Mouse (Mus musculus) adrenal gland, postnatal 25 days (tissue): ENCODE measurements around the gene Kri1. TPM values are rescaled to one million over a fixed set of nuclear protein-coding genes. Genes with fewer than 3 reads are reported as not detected.
"Not testable (repeated sequence)": the region's sequence is repeated elsewhere in the genome, so short reads cannot be mapped to it uniquely, and the experiment has no call there.

ENCODE experiments used
- DNase-seq: peaks from one replicate; pipeline ENCODE4 v3.0.0; 2021; ENCODE audit warnings: mixed read lengths
- total RNA-seq: library from RNA; stranded (reverse); gene quantifications from 2 replicates; pipeline ENCODE4 v1.2.3, GENCODE M21; 2021

Gene Kri1
- total RNA-seq, 1 experiment from 2014 or later = 34.7 TPM

GRCm38 (mm10) chr9:21241343-21241742 is 46.4 kb downstream of the Kri1 start:
- DNase-seq = peak; percentile 75

DNA sequence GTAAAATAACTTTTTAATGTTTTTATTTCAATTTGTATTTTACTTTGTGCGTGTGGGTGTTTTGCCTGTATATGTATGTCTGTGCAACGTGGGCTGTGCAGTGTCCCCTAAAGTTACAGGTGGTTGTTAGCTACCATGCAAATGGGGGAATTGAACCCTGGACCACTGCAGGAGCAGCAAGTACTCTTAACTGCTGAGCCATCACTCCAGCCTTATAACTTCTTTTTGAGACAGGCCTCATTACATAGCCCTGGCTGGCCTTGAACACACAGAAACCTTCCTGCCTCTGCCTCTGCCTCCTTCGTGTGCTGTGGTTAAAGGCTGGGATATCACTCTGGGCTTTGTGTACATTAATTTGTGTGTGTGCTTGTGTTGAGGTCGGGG is 48.3 kb downstream of the Kri1 start:
- no peak for DNase-seq

DNA sequence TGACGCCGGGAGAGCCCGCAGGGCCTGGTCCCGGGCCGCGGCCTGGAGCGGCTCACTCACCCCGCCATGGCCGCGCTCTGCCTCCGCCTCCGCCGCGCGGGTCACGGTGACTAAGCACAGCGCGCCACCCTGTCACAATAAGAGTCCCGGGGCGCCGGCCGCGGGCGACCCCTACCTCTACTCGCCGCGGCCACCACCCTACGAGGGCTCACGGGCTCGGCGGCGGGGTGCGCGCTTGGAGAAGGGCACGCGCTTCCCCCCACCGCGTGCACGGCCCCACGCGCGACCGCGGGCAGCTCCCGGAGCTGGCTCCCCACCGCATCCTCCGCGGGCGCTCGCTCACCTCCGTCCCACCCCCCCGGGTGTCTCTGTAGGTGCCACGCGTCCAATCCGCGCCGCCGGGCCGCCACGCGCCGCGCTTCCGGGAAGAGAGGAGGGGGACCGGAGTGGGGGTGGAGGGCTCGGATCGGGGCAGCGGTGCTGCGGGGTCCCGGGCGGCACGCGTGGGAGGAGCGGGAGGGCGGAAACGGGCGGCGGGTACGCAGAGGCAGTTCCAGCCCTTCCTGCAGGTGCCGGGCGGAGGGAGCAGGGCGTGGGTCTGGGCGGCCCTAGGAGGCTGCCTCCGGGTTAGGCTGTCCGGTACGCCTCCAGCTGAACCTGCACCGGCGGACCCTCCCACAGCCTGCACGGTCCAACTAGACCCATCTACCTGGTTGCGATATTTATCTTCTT is 48.9 kb downstream of the Kri1 start, which contains the start of gene Keap1:
Gene Keap1, minus strand, starts transcription at position 629 of the 732 bp plus-strand sequence.
- DNase-seq = peak; percentile 88

DNA sequence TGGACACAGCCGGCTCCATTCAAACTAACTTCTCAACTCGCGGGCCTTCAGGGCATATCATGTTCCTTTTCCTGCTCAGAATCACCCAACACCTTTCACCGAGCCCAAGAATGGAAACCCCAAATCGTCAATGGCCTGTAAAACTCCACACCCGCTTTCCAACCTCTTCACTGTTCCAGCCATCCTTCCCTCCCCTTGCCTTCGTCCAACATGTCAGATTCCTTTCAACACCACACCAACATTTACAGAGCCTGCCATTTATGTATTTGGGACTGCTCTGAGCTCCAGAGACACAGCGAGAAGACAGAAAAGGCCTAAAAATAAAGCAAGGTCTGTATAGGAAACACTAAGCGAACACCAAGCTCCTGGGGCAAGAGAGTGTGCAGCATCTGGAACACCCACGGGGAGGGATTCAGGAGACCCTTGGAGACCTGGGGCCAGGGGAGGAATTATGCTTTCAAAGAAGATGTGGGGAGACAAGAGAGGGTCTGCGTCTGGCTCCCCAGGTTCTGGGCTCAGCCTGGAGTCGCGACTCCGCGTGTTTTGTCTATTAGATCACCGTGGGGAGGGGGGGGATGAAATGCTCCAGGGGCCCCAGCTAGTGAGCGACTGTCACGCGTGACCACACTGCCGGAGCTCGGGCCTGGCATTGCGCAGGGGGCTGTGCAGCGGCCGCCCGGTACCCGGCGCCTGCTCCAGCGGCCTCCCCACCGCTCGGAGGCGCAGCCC is 49.6 kb downstream of the Kri1 start:
- no peak for DNase-seq

- DNase-seq = peak; percentile 20
Observed at GRCm38 (mm10) chr9:21237368-21238003, 50.3 kb downstream of the Kri1 start.

DNA sequence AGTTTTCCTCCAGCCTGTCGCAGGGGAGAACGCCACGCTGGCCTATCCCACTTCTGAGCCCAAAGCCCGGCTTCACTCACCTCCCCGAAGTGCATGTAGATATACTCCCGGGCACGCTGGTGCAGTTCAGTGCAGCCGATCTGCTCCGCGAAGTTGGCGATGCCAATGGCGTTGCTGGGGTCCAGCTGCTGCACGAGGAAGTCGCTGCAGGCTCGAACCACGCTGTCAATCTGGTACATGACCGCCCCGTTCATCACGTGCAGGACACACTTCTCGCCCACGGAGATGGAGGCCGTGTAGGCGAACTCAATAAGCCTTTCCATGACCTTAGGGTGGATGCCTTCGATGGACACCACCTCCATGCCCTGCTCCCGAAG is 50.8 kb downstream of the Kri1 start:
- no peak for DNase-seq

GRCm38 (mm10) chr9:21235341-21235740 is 52.4 kb downstream of the Kri1 start:
- no peak for DNase-seq

- DNase-seq = no peak
Observed at GRCm38 (mm10) chr9:21233805-21234204, 54.0 kb downstream of the Kri1 start.

DNA sequence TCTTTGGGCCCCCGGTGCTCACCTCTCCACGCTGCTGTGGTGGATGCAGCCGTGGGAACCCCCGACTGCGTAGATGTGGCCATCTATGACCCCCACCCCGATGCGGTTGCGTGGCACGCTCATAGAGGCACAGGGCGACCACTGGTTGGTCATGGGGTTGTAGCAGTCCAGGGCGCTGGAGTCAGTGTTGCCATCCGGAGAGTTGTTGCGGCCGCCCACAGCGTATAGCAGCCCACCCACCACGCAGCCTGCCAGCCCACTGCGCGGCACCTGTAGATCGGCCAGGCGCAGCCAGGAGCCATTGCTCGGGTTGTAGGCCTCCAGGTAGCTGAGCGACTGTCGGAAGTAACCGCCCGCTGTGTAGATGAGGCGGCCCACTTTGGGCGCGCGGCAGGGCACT is 54.4 kb downstream of the Kri1 start:
- no peak for DNase-seq

- DNase-seq = no peak
Observed at GRCm38 (mm10) chr9:21232867-21233266, 54.9 kb downstream of the Kri1 start.

DNA sequence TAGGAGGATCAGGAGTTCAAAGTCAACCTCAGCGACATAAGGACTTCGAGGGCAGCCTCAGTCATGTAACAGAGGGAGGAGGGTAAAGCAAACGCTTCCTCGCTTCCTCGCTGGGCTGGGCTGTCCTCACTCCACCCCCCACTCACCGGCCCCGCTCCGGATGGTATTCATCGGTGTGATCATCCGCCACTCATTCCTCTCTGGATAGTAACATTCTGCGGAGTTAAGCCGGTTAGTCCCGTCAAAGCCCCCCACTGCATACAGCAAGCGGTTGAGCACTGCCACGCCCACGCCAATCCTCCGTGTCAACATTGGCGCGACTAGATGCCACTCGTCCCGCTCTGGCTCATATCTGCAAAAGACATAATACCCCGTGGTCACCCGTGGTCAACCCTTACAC is 56.2 kb downstream of the Kri1 start:
- DNase-seq = no peak

DNA sequence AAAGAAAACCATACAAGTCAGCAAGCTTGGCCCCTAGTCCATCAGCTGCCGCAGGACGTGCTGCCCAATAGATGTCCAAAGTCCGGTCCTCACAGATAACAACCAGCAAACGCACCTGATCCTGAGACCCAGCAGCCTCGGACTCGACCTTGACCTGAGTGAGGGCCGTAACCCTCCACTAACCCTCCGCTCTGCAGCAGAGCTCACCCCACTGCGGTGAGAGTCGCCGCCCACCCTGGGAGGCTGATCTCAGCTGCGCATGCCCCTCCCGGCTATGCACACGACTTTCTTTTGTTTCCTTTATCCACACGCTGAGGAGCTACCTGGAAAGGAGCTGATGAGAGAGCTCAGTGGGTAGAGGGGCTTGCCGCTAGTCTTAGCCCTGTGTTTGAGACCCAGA is 60.4 kb downstream of the Kri1 start:
- DNase-seq = no peak

- DNase-seq = no peak
Observed at GRCm38 (mm10) chr9:21225415-21225758, 62.4 kb downstream of the Kri1 start.

- DNase-seq = peak; percentile 66
Observed at GRCm38 (mm10) chr9:21224576-21225414, 63.0 kb downstream of the Kri1 start.

GRCm38 (mm10) chr9:21223906-21224305 is 63.9 kb downstream of the Kri1 start:
- no peak for DNase-seq

DNA sequence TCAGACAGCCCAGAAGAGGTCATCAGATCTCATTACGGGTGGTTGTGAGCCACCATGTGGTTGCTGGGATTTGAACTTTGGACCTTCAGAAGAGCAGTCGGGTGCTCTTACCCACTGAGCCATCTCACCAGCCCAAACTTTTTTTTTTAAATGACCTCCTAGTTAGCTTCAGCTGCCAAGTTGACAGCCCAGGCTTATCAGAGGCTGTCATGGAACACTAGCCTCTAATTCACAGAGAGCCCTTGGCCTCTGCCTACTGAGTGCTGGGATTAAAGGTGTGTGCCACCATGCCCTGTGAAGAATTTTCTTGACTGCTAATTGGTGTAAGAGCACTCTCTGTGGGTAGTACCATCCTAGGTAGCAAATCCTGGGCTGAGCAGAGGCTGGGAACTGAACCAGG is 64.3 kb downstream of the Kri1 start:
- not testable (repeated sequence) for DNase-seq

Other genes starting within 250 kb of the Kri1 start
- not detected in 2 replicates for gene Zglp1, start 220.9 kb downstream of the Kri1 start, total RNA-seq
- gene Gm49373, start 214.9 kb downstream of the Kri1 start, total RNA-seq = 0.52 TPM in 1 of 2 replicates, not detected in the other
- 32.4 and 36.5 TPM in 2 replicates for gene Fdx1l, start 214.4 kb downstream of the Kri1 start, total RNA-seq
- gene Gm38431, start 196.0 kb downstream of the Kri1 start, total RNA-seq = 2.5 and 9.4 TPM in 2 replicates
- gene Raver1, start 196.0 kb downstream of the Kri1 start, total RNA-seq = 52.1 and 60.0 TPM in 2 replicates
- 17.7 and 22.4 TPM in 2 replicates for gene Tyk2, start 156.7 kb downstream of the Kri1 start, total RNA-seq
- gene Cdc37, start 138.0 kb downstream of the Kri1 start, total RNA-seq = 190 and 202 TPM in 2 replicates
- gene Pde4a, start 122.3 kb downstream of the Kri1 start, total RNA-seq = 12.9 and 13.1 TPM in 2 replicates
- 50.8 and 51.5 TPM in 2 replicates for gene Keap1, start 48.6 kb downstream of the Kri1 start, total RNA-seq
- 0.88 and 1.3 TPM in 2 replicates for gene S1pr5, start 39.5 kb downstream of the Kri1 start, total RNA-seq
- 37.5 and 42.2 TPM in 2 replicates for gene Atg4d, start 22.7 kb downstream of the Kri1 start, total RNA-seq
- gene Cdkn2d, start 3.4 kb upstream of the Kri1 start, total RNA-seq = 13.5 and 19.9 TPM in 2 replicates
- gene Ap1m2, start 24.4 kb upstream of the Kri1 start, total RNA-seq = not detected in 2 replicates
- gene Slc44a2, start 32.7 kb upstream of the Kri1 start, total RNA-seq = 31.8 and 46.3 TPM in 2 replicates
- 68.9 and 69.5 TPM in 2 replicates for gene Ilf3, start 79.9 kb upstream of the Kri1 start, total RNA-seq
- gene Qtrt1, start 123.9 kb upstream of the Kri1 start, total RNA-seq = 17.0 and 25.1 TPM in 2 replicates
- gene Dnm2, start 136.9 kb upstream of the Kri1 start, total RNA-seq = 110 and 126 TPM in 2 replicates
- 26.8 and 37.1 TPM in 2 replicates for gene Tmed1, start 222.3 kb upstream of the Kri1 start, total RNA-seq
- gene AB124611, start 238.2 kb upstream of the Kri1 start, total RNA-seq = 1.3 TPM in 1 of 2 replicates, not detected in the other